Mouse (Mus musculus) kidney, postnatal 25 days (tissue): Measurements from ENCODE around the gene Ezh1.
A peak's percentile ranks its signal among the peaks of the same experiment; 100 is the strongest.

Source experiments
- DNase-seq, 2 experiments: peaks; one replicate each; pipeline ENCODE4 v3.0.0; 2021; ENCODE audit warnings: mixed read lengths in 2 of 2

Ezh1 gene

DNA sequence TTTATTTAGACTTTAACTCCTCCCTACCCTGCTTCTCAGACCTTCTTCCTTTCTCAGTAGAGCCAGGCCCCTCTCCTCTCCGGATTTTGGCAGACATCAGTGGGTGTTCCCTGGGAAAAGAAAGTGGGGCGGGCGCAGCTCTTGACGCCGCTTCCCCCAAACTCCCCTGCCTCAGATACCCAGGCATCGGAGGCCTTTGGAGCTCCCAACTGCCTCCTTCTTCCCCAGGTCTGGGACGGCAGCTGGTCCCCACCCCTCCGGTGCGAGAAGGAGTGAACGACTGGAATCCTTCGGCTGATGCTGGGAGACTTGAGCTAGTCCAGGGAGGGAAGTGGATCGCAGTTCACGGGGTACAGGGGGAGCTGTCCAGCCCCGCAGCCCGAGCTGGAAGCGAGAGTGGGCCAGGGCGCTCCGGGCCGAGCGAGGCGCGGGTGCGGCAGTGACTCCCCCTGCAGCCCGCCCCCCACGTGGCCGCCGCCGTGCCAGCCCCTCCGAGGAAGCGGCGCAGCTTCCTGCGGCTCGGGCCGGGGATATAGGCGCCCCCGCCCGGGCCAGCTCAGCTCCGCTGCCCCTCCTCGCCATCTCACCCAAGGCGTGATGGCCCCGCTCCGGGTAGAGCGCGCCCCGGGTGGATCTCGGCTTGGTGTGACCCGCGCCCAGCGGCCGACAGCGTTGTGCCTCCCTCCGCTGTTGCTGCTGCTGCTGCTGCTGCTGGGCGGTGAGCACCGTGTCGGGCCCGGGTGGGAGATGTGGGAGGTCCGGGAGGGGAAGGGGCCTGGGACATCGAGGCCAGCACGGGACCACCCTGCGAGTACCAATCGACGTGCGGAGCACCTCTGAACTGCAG lies 19.8 kb upstream of the Ezh1 start, which contains the start of gene Ramp2:
Ramp2 (plus strand) TSS at position 174 of the 847 bp plus-strand sequence.
- peak; percentile 67 to 84 for DNase-seq

GRCm38 (mm10) chr11:101245071-101245470 lies 18.8 kb upstream of the Ezh1 start:
- peak in 1 of 2 experiments; percentile 67 for DNase-seq

GRCm38 (mm10) chr11:101238071-101238647 lies 11.9 kb upstream of the Ezh1 start:
- no peak for DNase-seq

DNA sequence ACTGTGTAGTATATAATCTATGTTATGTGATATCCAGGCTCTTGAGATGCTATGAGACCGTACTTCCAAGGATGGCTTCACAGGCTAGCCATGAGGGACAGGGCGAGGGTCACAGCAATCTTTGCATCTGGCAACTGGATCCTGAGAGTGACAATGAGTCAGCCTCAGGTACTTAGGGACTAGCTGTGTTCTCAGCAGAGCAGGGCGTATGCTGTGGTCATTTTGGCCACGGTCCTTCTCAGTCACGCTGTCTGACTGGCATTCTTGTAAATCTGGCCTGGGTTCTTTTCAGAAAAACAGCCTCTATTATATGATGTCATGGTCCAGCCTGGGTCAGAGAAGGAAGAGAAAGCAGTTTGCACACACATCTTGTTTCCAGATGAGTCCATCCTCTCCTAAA lies 10.5 kb upstream of the Ezh1 start:
- DNase-seq: no peak

DNA sequence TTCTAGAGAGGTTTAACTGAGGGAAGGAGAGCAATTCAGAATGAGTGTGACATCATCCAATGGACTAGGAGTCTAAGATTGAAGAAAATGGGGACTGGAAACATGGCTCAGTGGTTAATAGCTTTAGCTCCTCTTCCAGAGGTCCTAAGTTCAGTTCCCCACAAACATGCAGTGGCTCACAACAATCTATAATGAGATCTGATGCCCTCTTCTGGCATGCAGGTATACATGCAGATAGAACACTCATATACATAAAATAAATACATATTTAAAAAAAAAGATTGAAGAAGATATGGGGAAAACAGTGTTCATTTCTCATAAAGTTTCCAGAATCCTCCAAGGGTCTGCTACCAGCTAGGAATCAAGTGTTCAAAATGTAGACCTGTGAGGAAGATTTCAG lies 9.2 kb upstream of the Ezh1 start:
- no peak for DNase-seq

DNA sequence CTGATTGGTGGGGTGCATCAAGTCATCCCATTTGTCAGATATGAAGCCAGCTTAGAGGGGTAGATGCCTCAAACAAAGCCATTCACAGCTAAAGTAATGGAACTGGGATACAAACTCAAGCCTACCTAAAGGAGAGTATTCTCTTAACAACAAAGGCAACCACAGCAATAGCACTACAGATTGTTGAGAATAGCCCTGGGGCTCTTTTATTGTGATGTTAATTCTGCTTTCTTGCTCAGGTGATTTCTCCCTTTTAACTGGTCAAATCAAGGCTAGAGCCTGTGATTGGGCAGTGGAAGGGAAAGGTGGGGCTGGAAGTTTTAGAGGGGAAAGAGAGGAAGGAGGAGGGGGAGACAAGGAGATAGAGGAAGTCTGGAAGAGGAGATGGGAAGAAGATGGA lies 7.9 kb upstream of the Ezh1 start:
- DNase-seq: no peak

DNA sequence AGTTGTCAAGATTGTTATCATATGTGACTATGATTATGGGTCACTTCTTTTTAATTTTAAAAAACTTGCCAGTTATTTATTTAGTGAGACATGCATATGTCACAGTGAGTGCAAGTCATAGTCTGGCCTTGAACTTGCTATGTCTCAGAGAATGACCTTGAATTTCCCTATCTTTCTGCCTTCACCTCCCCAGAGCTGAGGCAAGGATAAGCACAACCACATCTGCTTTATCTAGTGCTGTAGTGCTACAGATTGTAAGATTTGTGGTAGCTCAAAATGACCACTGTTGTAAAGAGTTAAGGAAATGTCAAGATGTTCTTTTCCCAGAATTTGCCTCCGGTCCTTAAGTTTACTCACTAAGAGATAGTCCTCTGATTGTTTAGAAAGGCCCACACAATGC lies 7.0 kb upstream of the Ezh1 start:
- DNase-seq: no peak

- peak; percentile 32 to 55 for DNase-seq
Measured at GRCm38 (mm10) chr11:101232010-101232839, 6.0 kb upstream of the Ezh1 start.

DNA sequence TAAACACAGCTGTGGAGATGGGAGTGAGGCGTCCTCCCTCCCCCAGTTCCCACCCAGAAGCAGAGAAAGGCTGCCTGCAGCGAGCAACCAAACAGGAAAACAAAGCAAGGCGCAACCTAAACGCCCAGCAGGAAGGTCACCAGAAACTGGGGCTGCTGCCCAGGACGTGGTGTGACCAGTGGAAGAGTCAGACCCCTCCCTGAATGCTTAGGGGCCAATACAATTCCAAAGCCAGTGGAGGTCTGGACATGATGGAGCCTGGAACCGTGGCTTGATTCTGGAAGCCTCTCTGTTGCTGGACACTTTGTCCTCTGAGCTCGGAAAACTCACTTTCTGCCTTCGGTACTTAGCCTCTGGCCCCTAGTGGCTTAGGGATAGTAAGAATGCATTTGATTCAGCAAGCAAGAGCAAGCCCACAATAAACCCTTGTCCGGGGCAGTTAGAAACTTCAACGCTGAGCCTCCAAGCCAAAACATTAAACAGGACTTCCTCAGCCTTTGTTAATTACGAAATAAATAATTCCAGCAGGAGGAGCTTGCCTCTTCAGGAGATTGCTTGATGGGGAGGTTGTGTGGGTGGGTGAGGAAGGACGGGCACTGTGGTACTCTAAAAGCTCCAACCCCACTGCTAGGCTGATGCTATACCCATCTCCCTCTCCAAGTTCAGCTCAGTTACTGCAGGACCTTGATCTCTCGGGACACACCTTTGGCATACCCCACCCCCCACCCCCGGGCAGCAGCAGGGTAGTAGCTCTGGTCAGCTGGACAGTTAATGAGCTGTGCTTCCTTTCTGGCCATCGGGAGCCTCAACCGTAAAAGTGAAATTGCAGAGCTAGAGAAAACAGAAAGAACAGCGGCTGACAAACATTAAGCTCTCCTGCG lies 5.0 kb upstream of the Ezh1 start:
- peak; percentile 67 to 91 for DNase-seq

DNA sequence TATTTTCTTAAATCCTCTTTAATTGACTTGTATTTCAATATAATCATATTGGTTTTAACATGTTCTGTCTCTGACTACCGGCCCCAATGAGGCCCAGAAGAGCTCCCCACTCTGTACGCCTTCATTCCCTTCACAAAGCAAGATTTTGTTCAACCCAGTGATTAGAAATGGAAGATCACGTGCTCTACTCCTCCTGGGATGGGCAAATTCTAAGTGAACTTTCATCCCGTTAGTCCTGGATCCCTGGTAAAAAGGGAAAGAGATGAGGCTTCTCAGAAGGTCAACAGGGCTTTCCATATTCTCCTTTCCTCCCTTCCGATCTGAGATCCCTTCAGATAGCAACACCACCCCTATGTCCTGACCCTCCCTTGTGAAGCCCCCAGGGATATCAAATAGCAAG lies 4.3 kb upstream of the Ezh1 start:
- no peak for DNase-seq

GRCm38 (mm10) chr11:101230061-101230511 lies 3.8 kb upstream of the Ezh1 start:
- peak; percentile 39 to 69 for DNase-seq

GRCm38 (mm10) chr11:101229361-101229900 lies 3.2 kb upstream of the Ezh1 start:
- DNase-seq: peak; percentile 51 to 67

GRCm38 (mm10) chr11:101225331-101226064 lies 765 bp downstream of the Ezh1 start:
- DNase-seq: no peak

GRCm38 (mm10) chr11:101224337-101224736 lies 1.9 kb downstream of the Ezh1 start:
- no peak for DNase-seq

GRCm38 (mm10) chr11:101221306-101221986 lies 4.8 kb downstream of the Ezh1 start:
- DNase-seq: no peak

DNA sequence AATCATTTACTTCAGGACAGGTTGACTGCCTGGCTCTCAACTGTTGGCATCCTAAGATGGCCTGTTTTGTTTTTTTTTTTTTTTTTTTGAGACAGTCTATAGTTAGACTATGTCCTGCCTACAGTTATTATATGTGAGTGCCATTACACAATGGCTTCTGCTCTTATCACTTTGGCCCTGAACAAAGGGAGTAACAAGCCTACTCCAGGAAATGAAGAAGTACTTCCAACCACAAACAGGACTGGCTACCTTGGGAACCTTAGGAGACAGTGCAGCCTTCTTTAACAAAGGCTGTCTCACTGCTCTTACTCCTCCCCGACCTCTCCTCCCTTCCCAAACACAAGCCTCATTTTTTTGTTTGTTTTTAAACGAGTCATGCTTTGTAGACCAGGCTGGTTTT lies 5.4 kb downstream of the Ezh1 start:
- DNase-seq: no peak

- peak in 1 of 2 experiments; percentile 35 for DNase-seq
Measured at GRCm38 (mm10) chr11:101218436-101219055, 7.7 kb downstream of the Ezh1 start.

DNA sequence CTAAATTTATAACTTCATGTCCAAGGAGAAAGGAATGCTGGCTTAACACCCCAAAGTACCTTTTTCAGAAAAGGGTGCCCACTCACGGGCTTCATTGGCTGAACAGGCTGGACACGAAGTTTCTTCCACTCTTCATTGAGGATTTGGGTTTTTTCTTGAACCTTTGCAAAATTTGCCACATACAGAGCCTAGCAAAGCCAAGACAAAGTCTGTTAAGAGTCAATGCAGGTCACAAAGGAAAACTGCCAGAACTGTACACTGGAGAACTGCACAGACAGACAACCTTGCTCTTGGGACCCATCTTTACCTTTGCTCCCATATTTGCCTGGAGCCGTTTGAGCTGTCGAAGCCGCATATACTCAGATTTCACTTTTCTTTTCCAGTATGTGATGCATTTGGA lies 9.3 kb downstream of the Ezh1 start:
- DNase-seq: no peak

GRCm38 (mm10) chr11:101211970-101212369 lies 14.3 kb downstream of the Ezh1 start:
- DNase-seq: peak in 1 of 2 experiments; percentile 48

DNA sequence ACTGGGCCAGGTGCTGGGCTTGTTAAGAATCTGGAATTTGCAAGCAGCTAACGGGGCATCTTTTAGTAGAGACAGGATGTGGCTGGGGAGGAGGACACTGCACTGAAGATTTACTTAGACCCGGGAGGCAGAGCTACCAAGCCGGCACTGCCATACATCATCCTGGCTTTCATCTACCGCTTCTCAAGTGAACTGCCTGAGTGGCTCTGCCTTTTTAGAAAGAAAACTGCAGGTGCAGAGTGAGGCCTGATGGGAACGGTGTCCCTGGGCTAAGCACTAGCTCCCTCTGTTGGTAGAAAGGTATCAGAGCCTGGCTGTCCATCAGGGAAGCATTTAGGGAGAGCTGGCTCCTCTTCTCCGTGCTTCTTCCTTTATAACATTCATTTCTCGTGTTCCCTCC lies 25.3 kb downstream of the Ezh1 start:
- no peak for DNase-seq
